Mouse (Mus musculus): ENCODE results near the gene Tlk2.

- TF ChIP-seq CTCF (IDR thresholded peaks at IDR 0.05; ENCODE audit: control insufficient read depth, insufficient read depth, low read length) (no peak), POLR2A (IDR thresholded peaks at IDR 0.05; ENCODE audit: borderline replicate concordance, control insufficient read depth, low read depth, low read length) (no peak)
Observed at GRCm38 (mm10) chr11:105210007-105210406, 31.4 kb downstream of the Tlk2 start.
